Mouse (Mus musculus) bone marrow macrophage, adult 2 months (primary cell): ENCODE data around the gene Tmco1.

ENCODE experiments used
- CTCF ChIP-seq: IDR thresholded peaks from 2 replicates; pipeline ENCODE4 v1.5.1; 2012; ENCODE audit warnings: low read depth, mild to moderate bottlenecking, low read length, moderate library complexity
- POLR2A ChIP-seq: IDR thresholded peaks from 2 replicates; pipeline ENCODE4 v1.6.1; 2012; ENCODE audit warnings: mild to moderate bottlenecking, low read depth, low read length, borderline replicate concordance

DNA sequence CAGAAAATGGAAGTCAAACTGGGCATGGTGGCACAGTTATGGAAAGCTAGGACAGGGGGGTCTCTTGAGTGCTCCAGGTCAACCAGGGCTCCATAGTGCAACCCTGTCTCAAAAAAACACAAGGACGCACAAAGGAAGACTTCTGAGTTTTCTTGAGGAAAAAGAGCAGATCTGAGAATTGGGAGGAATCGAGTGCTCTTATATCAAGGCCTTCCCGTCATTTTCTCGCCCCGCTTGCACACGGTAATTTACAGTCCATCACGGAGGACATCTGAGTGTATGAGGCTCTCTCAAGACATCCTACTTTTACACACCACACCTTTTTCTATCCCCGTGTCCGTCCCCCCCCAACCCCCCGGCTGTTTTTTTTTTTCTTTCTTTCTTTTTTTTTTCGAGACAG lies 504 bp upstream of the Tmco1 start:
- no peak for TF ChIP-seq POLR2A
- TF ChIP-seq CTCF: no peak
